Mouse (Mus musculus) adipocyte (in vitro differentiated cells): Measurements from ENCODE around the gene Cald1.
A peak's percentile ranks its signal among the peaks of the same experiment; 100 is the strongest.

Experiments
- DNase-seq: peaks from one replicate; pipeline ENCODE4 v3.0.0-alpha.2; 2016; ENCODE audit warnings: low spot score

The Cald1 gene

DNA sequence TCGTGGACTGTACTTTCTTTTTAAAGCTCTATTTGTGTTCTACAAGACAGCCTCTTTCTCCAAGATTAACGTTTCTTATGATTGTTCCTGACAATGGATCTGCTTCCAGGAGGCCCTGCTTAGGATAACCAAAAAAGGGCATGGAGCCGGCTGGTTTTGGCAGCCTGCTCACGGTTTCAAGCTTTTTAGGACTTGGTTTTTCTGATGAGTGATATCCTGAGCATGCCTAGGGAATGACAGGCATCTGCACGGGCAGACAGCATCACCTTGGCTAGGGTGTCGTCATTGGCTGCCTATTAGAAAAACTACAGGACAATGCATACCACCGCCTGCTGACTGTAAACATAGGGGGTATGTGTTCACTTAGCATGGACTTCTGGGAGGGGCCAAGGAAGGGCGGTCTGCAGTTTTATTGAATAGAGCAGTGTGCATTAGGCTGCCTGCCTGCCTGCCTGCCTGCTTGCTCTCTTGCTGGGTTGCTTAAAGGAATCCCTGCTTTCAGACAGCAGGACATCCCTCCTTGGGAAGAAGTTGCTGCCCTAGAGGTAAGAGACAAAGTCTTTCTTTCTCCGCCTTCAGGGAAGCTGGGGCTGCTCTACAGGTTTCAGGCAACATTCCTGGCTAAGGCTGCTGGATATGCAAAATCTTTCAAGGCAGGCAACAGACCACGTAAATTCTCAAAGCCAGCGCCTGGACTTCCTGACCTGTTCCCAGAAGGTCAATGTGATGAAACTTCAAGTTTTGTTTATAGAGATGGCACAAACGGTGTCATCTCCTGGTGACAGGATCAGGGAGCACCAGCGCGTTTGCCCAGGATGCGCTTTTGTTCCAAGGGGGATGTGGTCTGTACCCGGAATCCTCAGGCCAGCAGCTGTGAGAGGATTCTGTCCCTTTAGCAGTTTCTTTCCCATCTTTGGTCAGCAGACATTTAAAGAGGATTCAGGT lies at the start of gene Cald1:
Gene Cald1 (plus strand): TSS at position 380 of the 945 bp plus-strand sequence.
- peak; percentile 64 for DNase-seq

DNA sequence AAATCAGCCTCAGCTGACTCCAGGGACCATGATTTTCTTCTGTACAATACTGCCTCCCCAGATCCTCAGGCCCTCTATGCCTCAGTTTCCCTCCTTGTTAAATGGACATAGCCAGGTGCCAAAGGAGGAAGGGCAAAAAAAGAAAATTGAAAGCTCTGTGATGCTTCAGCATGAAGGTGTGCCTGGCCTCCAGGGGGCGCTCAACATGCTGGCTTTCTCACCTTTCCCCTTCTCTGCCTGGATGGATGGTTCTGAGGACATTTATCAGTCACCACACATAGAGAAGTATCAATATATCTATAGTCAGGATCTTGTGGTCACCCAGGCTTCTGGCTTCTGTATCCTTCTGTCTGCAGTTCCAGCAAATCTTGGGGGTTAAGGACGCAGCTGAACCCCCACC lies 49.3 kb upstream of the Cald1 start:
- peak; percentile 59 for DNase-seq

- DNase-seq = no peak
These were observed 45.7 kb upstream of the Cald1 start for GRCm38 (mm10) chr6:34552489-34553157.

GRCm38 (mm10) chr6:34554291-34554997 lies 43.9 kb upstream of the Cald1 start:
- DNase-seq = no peak

DNA sequence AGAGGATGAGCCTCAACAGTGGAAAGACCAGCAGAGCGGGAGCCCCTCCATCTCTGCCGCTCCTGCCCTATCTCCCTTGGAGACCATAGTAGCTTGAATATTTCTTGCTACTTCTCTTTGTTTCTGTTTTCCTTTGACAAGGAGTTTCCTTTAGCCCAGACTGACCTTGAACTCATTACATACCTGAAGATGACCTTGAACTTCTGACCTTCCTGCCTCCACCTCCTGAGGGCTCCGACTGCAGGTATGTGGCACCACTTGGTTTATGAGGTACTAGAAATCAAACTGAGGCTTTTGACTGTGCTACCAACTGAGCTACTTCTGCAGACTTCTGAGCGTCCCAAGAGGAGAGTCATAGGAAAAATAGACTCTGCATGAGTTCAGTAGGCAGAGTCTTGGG lies 38.8 kb upstream of the Cald1 start:
- no peak for DNase-seq

DNA sequence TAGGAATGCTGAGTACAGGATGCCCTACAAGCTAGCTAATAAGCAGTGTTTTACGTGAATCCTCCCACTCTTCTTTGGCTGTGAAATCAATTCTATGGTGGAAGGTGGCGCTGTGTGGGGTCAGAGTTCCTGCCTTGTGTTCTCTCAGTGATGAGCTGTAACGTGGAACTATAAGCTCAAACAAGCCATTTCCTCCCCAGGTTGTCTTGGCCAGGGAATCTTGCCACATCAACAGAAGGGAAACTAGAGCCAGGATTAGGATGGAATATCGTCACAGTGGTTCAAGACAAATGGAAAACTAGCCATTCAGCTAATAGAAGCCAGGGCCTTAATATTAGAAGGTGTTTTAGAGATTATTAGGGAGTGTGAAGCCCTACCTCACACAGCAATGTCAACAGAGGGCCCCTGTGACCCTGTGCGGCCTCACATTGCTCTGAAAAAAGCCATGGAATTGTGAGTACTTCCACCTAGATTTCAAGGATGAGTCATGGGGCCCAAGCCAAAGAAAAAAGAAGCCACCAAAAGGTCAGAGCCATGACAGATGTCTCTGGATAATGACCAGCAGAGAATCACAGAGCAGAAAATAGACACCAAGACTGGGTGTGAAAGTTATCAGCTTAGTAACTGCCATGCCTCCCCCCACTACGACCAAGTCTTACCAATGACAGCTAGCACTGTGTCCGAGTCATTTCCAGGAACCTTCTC lies 33.0 kb upstream of the Cald1 start:
- DNase-seq = peak; percentile 57

- DNase-seq = peak; percentile 58
These were observed 31.0 kb upstream of the Cald1 start for GRCm38 (mm10) chr6:34567298-34567697.

- no peak for DNase-seq
These were observed 18.7 kb upstream of the Cald1 start for GRCm38 (mm10) chr6:34579504-34580068.

DNA sequence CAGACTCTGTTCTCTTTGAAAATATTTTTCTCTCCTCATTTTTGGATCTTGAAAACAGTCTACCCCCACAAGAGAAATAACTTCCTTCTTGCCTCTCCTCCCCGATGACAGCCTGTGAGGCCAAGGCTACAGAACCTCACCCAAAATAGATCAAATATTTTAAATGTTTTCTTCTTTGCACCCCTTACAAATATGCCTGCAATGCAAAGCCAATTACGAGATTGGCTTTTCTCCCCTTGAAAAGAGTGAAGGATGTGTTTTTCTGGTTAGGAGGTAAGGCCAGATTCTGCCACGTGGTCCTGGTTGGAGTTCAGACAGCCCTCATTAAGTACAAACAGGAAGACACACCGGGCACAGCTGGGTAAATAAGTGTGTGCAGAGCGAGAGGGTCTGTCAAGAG lies 14.9 kb upstream of the Cald1 start:
- no peak for DNase-seq

DNA sequence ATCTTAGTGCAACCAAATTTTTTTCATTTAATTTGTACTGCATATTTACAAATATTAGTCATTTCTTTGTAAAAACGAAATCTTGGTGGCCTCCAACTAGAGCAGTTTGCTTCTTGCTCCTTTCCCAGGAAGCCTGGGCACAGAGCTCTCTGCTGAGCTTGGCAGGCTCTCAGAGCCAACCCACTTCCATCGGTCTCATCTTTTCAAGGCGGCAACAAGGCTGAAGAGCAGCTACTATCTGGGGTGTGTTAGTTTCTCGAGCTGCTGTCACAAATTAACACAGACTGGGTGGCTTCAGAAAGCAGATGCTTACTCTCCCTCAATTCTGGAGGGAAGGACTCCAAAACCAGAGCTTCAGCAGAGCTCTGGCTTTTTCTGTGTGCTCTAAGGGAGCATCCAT lies 10.2 kb upstream of the Cald1 start:
- DNase-seq = peak; percentile 60

DNA sequence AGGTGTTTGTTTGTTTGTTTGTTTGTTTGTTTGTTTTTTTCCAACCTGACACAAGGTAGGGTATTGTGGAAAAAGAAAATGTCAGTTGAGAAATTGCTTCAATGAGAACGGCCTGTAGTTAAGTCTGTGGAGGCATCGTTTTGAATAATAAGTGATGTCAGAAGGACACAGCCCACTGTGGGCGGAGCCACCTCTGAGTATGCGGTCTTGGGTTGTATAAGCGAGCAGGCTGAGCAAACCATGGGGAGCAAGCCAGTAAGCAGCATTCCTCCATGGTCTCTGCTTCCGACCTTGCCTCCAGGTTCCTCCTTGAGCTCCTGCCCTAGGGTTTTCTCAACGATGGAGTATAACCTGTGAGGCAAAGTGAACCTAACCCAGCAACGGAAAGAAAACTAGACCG lies 7.6 kb upstream of the Cald1 start:
- DNase-seq = no peak

GRCm38 (mm10) chr6:34593353-34593752 lies 4.9 kb upstream of the Cald1 start:
- no peak for DNase-seq

GRCm38 (mm10) chr6:34597316-34597715 lies 984 bp upstream of the Cald1 start:
- no peak for DNase-seq

DNA sequence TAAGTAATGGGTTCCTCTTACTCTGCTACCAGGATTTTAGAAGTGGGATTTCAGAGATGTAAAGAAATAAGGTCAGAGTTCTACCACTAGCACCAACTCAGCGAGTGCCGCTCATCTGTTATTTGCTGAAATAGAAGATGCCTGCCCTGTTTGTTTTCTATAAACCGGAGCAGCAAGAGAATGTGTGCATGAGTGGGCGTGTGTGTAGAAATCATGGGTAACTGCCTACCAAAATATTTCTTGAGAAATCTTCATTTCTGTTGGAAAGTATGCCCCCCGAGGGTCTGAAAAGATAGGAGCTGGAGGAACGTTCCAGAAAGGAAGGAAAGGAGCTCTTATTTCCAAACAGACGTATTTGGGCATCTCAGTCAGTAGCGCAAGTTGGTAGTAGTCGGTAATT lies 871 bp downstream of the Cald1 start:
- no peak for DNase-seq

DNA sequence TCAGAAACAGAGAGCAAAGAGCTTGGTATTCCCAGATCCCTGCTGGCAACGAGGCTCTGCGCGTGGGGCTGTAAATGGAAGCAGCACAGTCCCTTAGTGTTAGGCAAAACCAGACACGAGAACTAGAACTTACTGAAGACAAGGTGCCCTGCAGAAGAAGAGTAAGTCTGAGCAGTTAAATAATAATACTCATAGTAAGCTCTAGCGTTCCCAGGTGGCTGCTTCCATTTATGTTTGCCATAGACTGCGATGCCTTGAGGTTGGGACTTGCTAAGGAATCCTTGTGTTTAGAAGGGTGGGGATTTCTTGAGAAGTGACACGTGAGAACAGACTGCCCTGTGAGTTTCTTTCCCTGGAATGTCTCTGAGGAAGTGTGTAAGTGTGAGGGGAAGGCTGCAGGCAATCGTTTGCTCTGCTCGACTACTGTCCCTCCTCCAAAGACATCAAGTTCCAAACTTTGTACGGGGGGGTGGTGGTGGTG lies 1.4 kb downstream of the Cald1 start:
- DNase-seq = peak; percentile 43

DNA sequence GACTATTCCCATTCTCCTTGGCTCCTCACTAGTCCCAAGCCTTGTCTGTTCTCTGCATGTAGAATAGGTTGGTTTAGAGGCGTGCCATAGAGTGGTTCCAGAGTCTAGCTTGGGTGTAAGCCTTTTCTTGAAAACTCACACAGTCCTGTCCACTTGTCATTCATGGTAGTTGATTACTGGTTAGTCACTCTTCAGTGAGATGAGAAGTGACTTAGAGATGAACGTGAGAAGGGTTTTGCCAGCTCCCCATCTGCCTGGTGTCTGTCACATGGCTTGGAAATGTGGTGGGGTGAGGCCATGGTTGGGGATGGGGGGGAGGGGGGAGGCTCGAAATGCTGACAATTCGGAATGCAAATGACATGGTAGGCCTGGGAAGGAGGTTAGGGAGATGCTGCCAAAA lies 2.5 kb downstream of the Cald1 start:
- no peak for DNase-seq

DNA sequence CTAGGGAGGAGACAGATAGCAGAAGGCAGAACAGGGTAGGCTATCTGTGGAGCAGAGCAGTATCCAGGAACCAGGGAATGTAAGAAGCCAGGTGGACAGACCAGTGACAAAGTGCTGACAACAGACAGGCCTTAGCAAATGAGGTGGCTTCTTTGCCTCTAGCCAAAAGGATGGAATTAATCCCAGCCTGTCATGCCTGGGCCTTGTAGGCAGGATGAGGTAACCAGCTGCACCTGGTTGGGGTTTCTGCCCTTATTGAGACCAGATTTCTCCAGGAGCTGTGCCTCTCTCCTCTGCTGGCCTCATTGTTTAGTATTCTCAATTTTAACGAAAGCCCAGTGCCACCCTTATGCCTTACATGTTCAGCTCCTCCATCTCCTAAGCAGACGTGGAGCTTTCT lies 3.8 kb downstream of the Cald1 start:
- DNase-seq = no peak

DNA sequence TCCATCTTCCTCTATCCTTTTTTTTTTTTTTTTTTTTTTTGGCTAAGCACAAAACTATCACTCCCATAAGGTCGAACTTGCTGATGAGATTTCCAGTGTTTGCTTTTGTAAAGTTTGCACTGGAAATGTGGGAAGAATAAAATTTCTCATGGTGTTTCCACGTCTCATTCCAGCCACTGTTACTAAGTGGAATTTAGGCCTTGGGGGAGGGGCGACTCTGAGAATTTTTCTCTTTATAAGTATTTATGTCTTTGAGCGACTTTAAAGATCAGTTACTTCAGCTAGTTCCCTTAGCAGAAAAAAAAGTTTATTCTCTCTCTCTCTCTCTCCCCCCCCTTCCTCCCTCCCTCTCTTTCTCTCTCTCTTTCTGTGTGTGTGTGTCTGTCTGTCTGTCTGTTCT lies 8.1 kb downstream of the Cald1 start:
- DNase-seq = no peak

GRCm38 (mm10) chr6:34608603-34609002 lies 10.3 kb downstream of the Cald1 start:
- no peak for DNase-seq

DNA sequence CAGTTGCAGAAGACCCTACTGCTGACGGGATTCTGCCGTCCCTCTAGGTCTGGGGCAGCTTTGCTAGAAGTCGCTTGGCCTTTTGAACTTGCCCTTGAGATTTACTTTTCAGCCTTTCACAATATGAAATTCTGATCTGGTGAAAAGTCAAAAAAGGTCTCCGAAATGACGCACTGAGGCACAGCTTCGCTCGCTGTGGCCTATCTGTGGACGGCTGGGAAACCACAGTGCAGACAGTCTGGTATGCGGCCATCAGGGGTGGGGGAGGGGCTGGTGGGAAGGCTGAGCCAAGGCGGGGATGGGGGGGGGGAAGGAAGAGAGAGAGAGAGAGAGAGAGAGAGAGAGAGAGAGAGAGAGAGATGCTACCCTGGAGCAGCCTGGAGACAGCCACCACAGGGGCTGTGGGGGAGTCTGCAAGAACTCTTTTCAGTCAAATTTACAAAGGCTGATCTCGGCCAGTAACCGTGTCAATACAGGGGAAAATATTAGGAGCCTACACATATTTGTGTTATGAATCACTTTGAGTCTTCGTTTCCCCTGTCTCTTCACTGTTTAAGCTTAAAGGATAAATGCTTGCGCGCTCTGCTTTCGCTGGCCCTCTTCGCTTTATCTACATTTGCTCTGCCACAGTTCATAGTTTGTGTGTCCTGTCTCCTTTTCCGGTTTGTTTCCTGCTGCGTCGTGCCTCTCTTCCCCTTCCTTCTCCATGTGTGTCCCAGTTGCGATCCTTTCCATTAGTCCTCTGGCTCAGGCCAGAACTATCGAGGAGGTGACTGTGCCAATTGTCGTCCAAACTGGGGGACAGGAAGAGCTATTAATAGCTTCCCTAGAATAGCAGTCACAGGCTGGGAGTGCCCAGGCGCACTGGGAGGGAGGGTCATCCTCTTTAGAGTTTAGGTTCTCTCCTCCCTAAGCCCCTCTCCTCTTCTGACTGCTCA lies 11.9 kb downstream of the Cald1 start:
- DNase-seq = peak; percentile 72
